In the genomic region with DNA sequence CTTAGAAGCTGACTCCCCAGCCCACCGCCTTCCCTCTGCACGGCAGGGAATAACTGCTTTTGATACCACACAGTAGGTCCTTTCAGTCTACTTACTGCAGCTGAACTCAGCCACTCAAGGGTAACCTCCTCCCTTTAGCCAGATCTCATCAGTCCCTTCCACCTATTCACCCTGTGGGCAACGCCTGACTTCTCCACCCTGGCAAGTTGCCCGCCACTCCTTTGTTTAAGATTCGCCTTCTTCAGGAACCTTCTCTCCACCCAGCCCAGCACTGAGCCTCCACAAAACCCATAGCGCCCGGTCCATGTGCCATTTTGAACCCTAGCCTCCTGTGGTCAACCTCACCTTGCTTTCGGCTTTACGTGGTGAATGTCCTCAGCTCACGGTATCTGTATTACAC, we compare ENCODE assay signal across 14 mouse cellular contexts.
DNase-seq lines count a peak whose midpoint lies in the region; ATAC-seq and TF ChIP-seq lines count a peak whose summit lies in the region.
"Had no signal": no experiment of that assay in that cellular context is flagged by ENCODE, and none has a peak within 500 bp of the region (broad histone marks: within the 10 kb centered on the region; RNA-seq: fewer than 3 reads in every experiment).

No protein-coding gene starts in this region.

- WGBS in hindbrain, embryonic 12.5 days: 82% methylated on average over 10 of the region's 10 CpGs
- 77% methylated on average over 10 of the region's 10 CpGs for WGBS in hindbrain, postnatal 0 days
- 89% methylated on average over 10 of the region's 10 CpGs for WGBS in limb, embryonic 13.5 days
- 75% methylated on average over 10 of the region's 10 CpGs for WGBS in stomach, embryonic 16.5 days

- peaks cover 38% of the 10 kb centered on the region for H3K4me1 ChIP-seq in hindbrain, embryonic 12.5 days
- H3K4me1 ChIP-seq in hindbrain, postnatal 0 days (ENCODE audit: insufficient read depth, low read length): peaks cover 20% of the 10 kb centered on the region
- H3K4me1 ChIP-seq in limb, embryonic 13.5 days: peaks cover 58% of the 10 kb centered on the region
- H3K4me1 ChIP-seq in stomach, embryonic 16.5 days (ENCODE audit: control insufficient read depth, insufficient read depth, low read length): peaks cover 34% of the 10 kb centered on the region

- TF ChIP-seq CTCF in hindbrain, postnatal 0 days (IDR thresholded peaks at IDR 0.05; ENCODE audit: low read depth): no peak

- H3K36me3 ChIP-seq in hindbrain, embryonic 12.5 days: no peaks in the 10 kb centered on the region
- H3K36me3 ChIP-seq in hindbrain, postnatal 0 days (ENCODE audit: insufficient read depth, low read length): no peaks in the 10 kb centered on the region
- H3K36me3 ChIP-seq in limb, embryonic 13.5 days: peaks cover 85% of the 10 kb centered on the region
- peaks cover 2% of the 10 kb centered on the region; the same call in 1 of the 2 replicates for H3K36me3 ChIP-seq in stomach, embryonic 16.5 days (ENCODE audit: control insufficient read depth, insufficient read depth, low read length)
- H3K36me3 ChIP-seq: forebrain, embryonic 15.5 days; liver, embryonic 15.5 days had no signal

- no peaks in the 10 kb centered on the region for H3K9me3 ChIP-seq in hindbrain, embryonic 12.5 days (replicated peaks)
- H3K9me3 ChIP-seq in hindbrain, postnatal 0 days (ENCODE audit: low read length): no peaks in the 10 kb centered on the region
- no peaks in the 10 kb centered on the region for H3K9me3 ChIP-seq in limb, embryonic 13.5 days
- no peaks in the 10 kb centered on the region for H3K9me3 ChIP-seq in stomach, embryonic 16.5 days (replicated peaks; ENCODE audit: control insufficient read depth, low read length)
- H3K9me3 ChIP-seq: forebrain, embryonic 15.5 days; liver, embryonic 15.5 days had no signal

- no peak overlapping the region for H3K4me3 ChIP-seq in hindbrain, embryonic 12.5 days
- H3K4me3 ChIP-seq in hindbrain, postnatal 0 days (ENCODE audit: low read length): no peak overlapping the region
- no peak overlapping the region for H3K4me3 ChIP-seq in limb, embryonic 13.5 days
- H3K4me3 ChIP-seq in stomach, embryonic 16.5 days (replicated peaks; ENCODE audit: low read length): no peak overlapping the region
- H3K4me3 ChIP-seq: forebrain, embryonic 15.5 days; left cerebral cortex, adult 2 months; liver, embryonic 15.5 days had no signal

- H3K4me2 ChIP-seq in hindbrain, embryonic 12.5 days (replicated peaks): no peak overlapping the region
- no peak overlapping the region for H3K4me2 ChIP-seq in hindbrain, postnatal 0 days (ENCODE audit: low read depth, low read length)
- H3K4me2 ChIP-seq in limb, embryonic 13.5 days (replicated peaks): no peak overlapping the region
- no peak overlapping the region for H3K4me2 ChIP-seq in stomach, embryonic 16.5 days (ENCODE audit: low read depth, low read length)
- H3K4me2 ChIP-seq: forebrain, embryonic 15.5 days; liver, embryonic 15.5 days had no signal

- DNase-seq in hindbrain, postnatal 0 days (ENCODE audit: low spot score): no peak
- DNase-seq in ovary, postnatal 36 days (ENCODE audit: low spot score): peak; percentile 54
- DNase-seq in ovary, adult 18-20 months (ENCODE audit: low spot score): no peak
- DNase-seq in retina, postnatal 1 day: no peak
- DNase-seq: adrenal gland, postnatal 14 days; cerebellum, adult 11-12 months; spleen, adult 18-20 months had no signal

- ATAC-seq in hindbrain, embryonic 12.5 days (ENCODE audit: low FRiP score): no peak
- no peak for ATAC-seq in hindbrain, postnatal 0 days
- ATAC-seq in limb, embryonic 13.5 days (ENCODE audit: low FRiP score, low read depth): no peak
- peak; percentile 42; the same call in 1 of the 2 replicates for ATAC-seq in stomach, embryonic 16.5 days (ENCODE audit: insufficient read depth, low FRiP score)
- ATAC-seq: forebrain, embryonic 15.5 days had no signal

- peak overlapping the region; percentile 88; the same call in 1 of the 2 replicates for H3K27ac ChIP-seq in hindbrain, embryonic 12.5 days
- no peak overlapping the region for H3K27ac ChIP-seq in hindbrain, postnatal 0 days
- peak overlapping the region; percentile 82; the same call in 1 of the 2 replicates for H3K27ac ChIP-seq in limb, embryonic 13.5 days
- peak overlapping the region; percentile 78 for H3K27ac ChIP-seq in stomach, embryonic 16.5 days (ENCODE audit: low read length)
- H3K27ac ChIP-seq: left cerebral cortex, adult 2 months; liver, embryonic 15.5 days had no signal

- H3K27me3 ChIP-seq in hindbrain, embryonic 12.5 days: no peaks in the 10 kb centered on the region
- no peaks in the 10 kb centered on the region for H3K27me3 ChIP-seq in hindbrain, postnatal 0 days (ENCODE audit: insufficient read depth, low read length)
- no peaks in the 10 kb centered on the region for H3K27me3 ChIP-seq in limb, embryonic 13.5 days
- H3K27me3 ChIP-seq in stomach, embryonic 16.5 days (ENCODE audit: control insufficient read depth, insufficient read depth, low read length): no peaks in the 10 kb centered on the region
- H3K27me3 ChIP-seq: CH12.LX; forebrain, embryonic 15.5 days; liver, embryonic 15.5 days had no signal

- H3K9ac ChIP-seq in hindbrain, embryonic 12.5 days: no peak overlapping the region
- no peak overlapping the region for H3K9ac ChIP-seq in hindbrain, postnatal 0 days (replicated peaks; ENCODE audit: low read length)
- no peak overlapping the region for H3K9ac ChIP-seq in limb, embryonic 13.5 days
- H3K9ac ChIP-seq in stomach, embryonic 16.5 days (ENCODE audit: low read length): 0 out of 2 replicates have a peak overlapping the region, but pooled peaks have one; percentile 16
- H3K9ac ChIP-seq: forebrain, embryonic 15.5 days; liver, embryonic 15.5 days had no signal
